Mouse (Mus musculus): ENCODE data around the gene Arl16. TPM values are rescaled to one million over a fixed set of nuclear protein-coding genes. Genes with fewer than 3 reads are reported as not detected.
A peak's percentile ranks its signal among the peaks of the same experiment; 100 is the strongest.

Arl16 gene
- polyA plus RNA-seq, 1 experiment from 2014 or later: 44.4 TPM

DNA sequence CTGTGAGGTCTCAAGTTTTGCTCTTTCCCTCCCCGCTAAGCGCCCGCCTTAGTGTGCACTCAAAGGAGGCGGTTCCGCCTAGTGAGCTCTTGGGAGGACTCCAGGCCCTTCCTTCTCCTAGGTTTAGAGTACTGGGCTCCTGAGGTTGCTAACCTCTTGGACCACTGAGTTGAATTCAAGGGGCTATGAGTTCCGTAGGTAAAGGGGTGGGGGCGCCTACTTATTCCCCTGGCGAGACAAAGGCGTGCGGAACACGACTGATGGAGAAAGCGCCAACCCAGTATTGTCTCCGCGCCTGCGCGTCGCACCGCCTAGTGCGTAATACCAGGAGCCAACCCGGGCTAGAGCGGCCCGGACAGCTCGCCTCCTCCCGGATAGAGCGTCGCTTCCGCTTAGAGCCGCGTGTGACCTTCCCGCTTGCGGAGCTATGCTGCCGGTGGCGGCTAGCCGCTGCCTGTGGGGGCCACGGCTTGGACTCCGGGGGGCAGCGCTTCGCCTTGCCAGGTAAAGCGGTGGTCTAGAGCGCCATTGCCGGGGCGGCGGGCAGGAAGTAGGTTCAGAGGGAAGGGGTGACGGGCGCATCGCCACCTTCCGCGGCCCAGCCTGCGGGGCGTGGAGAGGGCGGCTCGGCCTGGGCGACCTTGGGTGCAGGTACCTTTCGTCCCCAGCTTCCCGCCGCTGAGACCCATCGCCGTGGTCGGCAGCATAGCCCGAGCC is 17.0 kb upstream of the Arl16 start, which contains the start of gene Mrpl12:
Gene Mrpl12 (plus strand): TSS at position 349 of the 717 bp plus-strand sequence.
- H3K36me3 ChIP-seq (ENCODE audit: insufficient read depth): peaks cover 80% of the 10 kb centered on the region
- peaks cover 9% of the 10 kb centered on the region for H3K4me1 ChIP-seq (ENCODE audit: insufficient read depth)
- ATAC-seq (ENCODE audit: insufficient read depth): peak; percentile 97
- WGBS: under 1% methylated on average over 60 of the region's 60 CpGs
- peak within 1 kb of the TSS; percentile 90 for H3K4me2 ChIP-seq
- H3K9ac ChIP-seq: peak within 1 kb of the TSS; percentile 92
- no peaks in the 10 kb centered on the region for H3K27me3 ChIP-seq (ENCODE audit: insufficient read depth, low read length)
- peak within 1 kb of the TSS; percentile 99 for H3K4me3 ChIP-seq (ENCODE audit: low read depth, low read length)
- no peaks in the 10 kb centered on the region for H3K9me3 ChIP-seq (ENCODE audit: low read depth, low read length)
- TF ChIP-seq CTCF (IDR thresholded peaks at IDR 0.05; ENCODE audit: low read depth): no peak
- H3K27ac ChIP-seq (ENCODE audit: low read depth): peak within 1 kb of the TSS; percentile 88
- peak; percentile 98 for DNase-seq

DNA sequence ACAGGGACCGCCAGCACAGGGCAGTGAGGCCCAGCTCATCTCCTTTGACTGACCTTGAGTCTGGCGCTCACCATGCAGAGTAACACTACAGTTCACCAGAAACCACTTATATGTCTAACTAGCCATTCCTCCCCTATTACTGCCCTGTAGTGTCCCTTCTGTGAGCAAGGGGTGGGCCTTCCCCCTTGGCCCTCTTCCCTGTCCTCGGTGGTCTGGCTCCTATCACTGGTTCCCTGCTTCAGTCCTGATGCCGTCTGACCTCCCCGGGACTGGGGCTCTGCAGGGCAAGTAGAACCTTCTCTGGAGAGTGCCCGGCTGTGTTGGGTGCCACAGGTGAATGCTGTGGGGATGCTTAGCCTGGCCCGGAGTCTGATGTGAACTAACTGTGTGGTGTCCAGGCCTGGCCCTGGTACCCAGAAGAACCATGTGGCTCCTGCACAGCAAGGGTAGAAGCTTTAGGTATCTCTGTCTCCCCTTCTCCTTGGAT is 16.1 kb upstream of the Arl16 start:
- peak overlapping the region; percentile 99 for H3K4me3 ChIP-seq (ENCODE audit: low read depth, low read length)
- WGBS: 87% methylated on average over 7 of the region's 7 CpGs
- peaks cover 9% of the 10 kb centered on the region for H3K4me1 ChIP-seq (ENCODE audit: insufficient read depth)
- peaks cover 84% of the 10 kb centered on the region for H3K36me3 ChIP-seq (ENCODE audit: insufficient read depth)
- no peaks in the 10 kb centered on the region for H3K9me3 ChIP-seq (ENCODE audit: low read depth, low read length)
- ATAC-seq (ENCODE audit: insufficient read depth) (no peak), DNase-seq (no peak)
- H3K27ac ChIP-seq (ENCODE audit: low read depth): peak overlapping the region; percentile 88
- H3K4me2 ChIP-seq: peak overlapping the region; percentile 90
- H3K27me3 ChIP-seq (ENCODE audit: insufficient read depth, low read length): no peaks in the 10 kb centered on the region
- no peak for TF ChIP-seq CTCF (IDR thresholded peaks at IDR 0.05; ENCODE audit: low read depth)
- H3K9ac ChIP-seq: peak overlapping the region; percentile 92

DNA sequence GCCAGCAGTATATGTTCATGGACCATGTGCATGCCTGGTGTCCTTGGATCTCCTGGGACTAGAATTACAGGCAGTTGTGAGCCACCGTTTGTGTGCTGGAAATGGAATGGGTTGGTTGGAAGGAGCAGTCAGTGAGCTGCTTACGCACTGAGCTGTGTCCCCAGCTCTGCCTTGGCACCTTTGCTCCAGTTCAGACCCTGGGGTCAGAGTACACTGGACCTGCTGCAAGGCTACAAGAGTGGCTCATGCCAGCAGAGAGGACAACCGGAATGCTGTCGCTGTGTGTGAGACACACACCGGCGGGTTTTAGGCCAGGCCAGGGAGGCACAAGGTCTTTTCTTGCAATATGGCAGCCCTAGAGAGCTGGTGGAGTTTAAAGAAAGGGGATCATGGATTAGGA is 4.6 kb upstream of the Arl16 start:
- no peak for DNase-seq
- no peaks in the 10 kb centered on the region for H3K9me3 ChIP-seq (ENCODE audit: low read depth, low read length)
- no peak for TF ChIP-seq CTCF (IDR thresholded peaks at IDR 0.05; ENCODE audit: low read depth)
- no peak overlapping the region for H3K4me2 ChIP-seq
- H3K27ac ChIP-seq (ENCODE audit: low read depth): no peak overlapping the region
- no peak for ATAC-seq (ENCODE audit: insufficient read depth)
- H3K4me1 ChIP-seq (ENCODE audit: insufficient read depth): peaks cover 7% of the 10 kb centered on the region; the same call in 1 of the 2 replicates
- H3K27me3 ChIP-seq (ENCODE audit: insufficient read depth, low read length): no peaks in the 10 kb centered on the region
- H3K4me3 ChIP-seq (ENCODE audit: low read depth, low read length): no peak overlapping the region
- 94% methylated on average over 6 of the region's 6 CpGs for WGBS
- no peak overlapping the region for H3K9ac ChIP-seq
- peaks cover 68% of the 10 kb centered on the region for H3K36me3 ChIP-seq (ENCODE audit: insufficient read depth)

DNA sequence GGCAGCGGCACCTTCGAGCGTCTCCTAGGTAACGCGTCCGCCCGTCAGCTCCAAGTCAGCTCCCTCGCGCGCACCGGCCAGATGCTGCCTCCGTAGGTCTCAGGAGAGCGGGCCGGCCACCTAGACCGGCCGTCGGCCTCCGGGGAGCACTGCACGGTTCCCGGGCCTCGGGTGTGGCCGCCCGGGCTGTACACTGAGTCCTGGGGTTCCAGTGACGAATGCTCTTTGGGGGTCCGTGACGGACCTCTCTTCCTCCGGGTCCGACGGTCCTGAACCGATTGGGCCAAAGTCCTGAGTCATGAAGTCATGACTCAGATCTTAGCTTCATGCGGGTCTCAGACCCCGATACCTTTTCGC is 307 bp upstream of the Arl16 start:
- peak; percentile 69 for ATAC-seq (ENCODE audit: insufficient read depth)

DNA sequence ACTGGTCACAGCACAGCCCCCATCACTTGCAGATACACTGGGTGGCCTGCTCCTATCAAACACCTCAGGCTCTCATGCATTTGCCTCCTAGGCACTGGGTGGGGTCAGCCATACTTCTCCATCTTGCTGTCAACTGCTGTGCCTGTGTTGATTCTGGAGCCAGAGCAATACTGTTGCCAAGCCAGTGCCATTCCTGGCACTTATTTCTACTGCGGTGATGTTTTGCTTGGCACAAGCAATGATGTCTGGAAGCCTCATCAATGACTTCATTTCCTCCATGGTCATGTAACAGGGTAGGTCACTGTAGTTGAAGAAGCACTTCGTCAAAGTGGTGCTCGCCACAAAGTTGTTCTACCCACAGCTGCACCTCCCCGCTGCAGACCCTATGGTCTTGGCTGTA is 1.9 kb downstream of the Arl16 start:
- Histone ChIP-seq H3K36me3 (ENCODE audit: insufficient read depth) (peaks cover 61% of the 10 kb centered on the region), H3K9me3 (ENCODE audit: low read depth, low read length) (no peaks in the 10 kb centered on the region), H3K27ac (ENCODE audit: low read depth) (no peak overlapping the region), H3K4me3 (ENCODE audit: low read depth, low read length) (no peak overlapping the region), H3K9ac (no peak overlapping the region), H3K27me3 (ENCODE audit: insufficient read depth, low read length) (no peaks in the 10 kb centered on the region), H3K4me2 (peak overlapping the region; percentile 78), H3K4me1 (ENCODE audit: insufficient read depth) (peaks cover 10% of the 10 kb centered on the region; the same call in 1 of the 2 replicates)
- WGBS: 88% methylated on average over 4 of the region's 4 CpGs
- DNase-seq (no peak), ATAC-seq (ENCODE audit: insufficient read depth) (no peak)
- no peak for TF ChIP-seq CTCF (IDR thresholded peaks at IDR 0.05; ENCODE audit: low read depth)

More for the DNA sequence above, 307 bp upstream of the Arl16 start:
- H3K36me3 ChIP-seq (ENCODE audit: insufficient read depth): peaks cover 61% of the 10 kb centered on the region
- H3K4me1 ChIP-seq (ENCODE audit: insufficient read depth): peaks cover 10% of the 10 kb centered on the region; the same call in 1 of the 2 replicates
- H3K9me3 ChIP-seq (ENCODE audit: low read depth, low read length): no peaks in the 10 kb centered on the region
- H3K27me3 ChIP-seq (ENCODE audit: insufficient read depth, low read length): no peaks in the 10 kb centered on the region
- DNase-seq: no peak
- peak overlapping the region; percentile 78 for H3K4me2 ChIP-seq
- TF ChIP-seq CTCF (IDR thresholded peaks at IDR 0.05; ENCODE audit: low read depth): no peak
- under 1% methylated on average over 33 of the region's 33 CpGs for WGBS
- peak overlapping the region; percentile 91 for H3K4me3 ChIP-seq (ENCODE audit: low read depth, low read length)
- peak overlapping the region; percentile 42; the same call in 1 of the 2 replicates for H3K27ac ChIP-seq (ENCODE audit: low read depth)
- H3K9ac ChIP-seq: peak overlapping the region; percentile 78

DNA sequence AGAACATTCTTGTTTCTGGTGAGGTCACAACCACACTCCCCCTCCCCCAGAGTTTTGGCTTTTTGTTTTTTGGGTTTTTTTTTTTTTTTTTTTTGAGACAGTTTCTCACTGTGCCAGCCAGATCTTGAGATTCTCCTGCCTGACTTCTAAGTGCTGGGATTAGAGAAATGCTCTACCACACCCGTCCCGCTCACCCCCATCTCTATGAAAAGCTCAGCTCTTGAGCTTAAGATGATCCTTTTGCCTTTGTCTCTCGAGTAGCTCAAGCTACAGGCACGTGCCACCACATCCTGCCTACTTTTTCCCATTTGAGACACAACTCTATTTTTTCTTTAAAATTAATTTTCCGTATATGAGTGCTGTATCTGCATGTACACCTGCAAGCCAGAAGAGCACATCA is 3.0 kb downstream of the Arl16 start:
- Histone ChIP-seq H3K4me2 (no peak overlapping the region), H3K27ac (ENCODE audit: low read depth) (no peak overlapping the region), H3K4me3 (ENCODE audit: low read depth, low read length) (no peak overlapping the region), H3K4me1 (ENCODE audit: insufficient read depth) (peaks cover 10% of the 10 kb centered on the region; the same call in 1 of the 2 replicates), H3K27me3 (ENCODE audit: insufficient read depth, low read length) (no peaks in the 10 kb centered on the region), H3K36me3 (ENCODE audit: insufficient read depth) (peaks cover 60% of the 10 kb centered on the region), H3K9ac (no peak overlapping the region), H3K9me3 (ENCODE audit: low read depth, low read length) (no peaks in the 10 kb centered on the region)
- DNase-seq (no peak), ATAC-seq (ENCODE audit: insufficient read depth) (no peak)
- 84% methylated on average over 5 of the region's 5 CpGs for WGBS
- no peak for TF ChIP-seq CTCF (IDR thresholded peaks at IDR 0.05; ENCODE audit: low read depth)

DNA sequence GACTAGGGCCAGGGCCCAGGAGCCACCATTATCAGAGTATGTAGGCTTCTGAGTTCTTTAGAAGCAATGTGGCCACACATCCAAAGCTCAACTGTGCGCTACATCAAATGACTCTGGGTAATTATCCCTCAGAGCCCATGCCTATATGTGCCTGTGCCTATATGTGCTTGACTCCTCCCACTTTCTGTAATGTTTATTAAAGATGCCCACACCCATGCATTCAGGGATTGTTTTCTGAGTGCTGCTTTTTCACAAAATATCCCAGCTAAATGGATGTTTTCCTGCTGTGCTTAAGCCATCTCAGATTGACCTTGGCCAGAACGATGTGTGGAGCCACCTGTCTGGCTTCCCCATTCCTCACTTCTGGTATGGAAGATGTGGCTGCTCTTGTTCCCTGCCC is 3.9 kb downstream of the Arl16 start:
- no peak for TF ChIP-seq CTCF (IDR thresholded peaks at IDR 0.05; ENCODE audit: low read depth)
- ATAC-seq (ENCODE audit: insufficient read depth): no peak
- Histone ChIP-seq H3K27ac (ENCODE audit: low read depth) (no peak overlapping the region), H3K9ac (no peak overlapping the region), H3K9me3 (ENCODE audit: low read depth, low read length) (no peaks in the 10 kb centered on the region), H3K4me1 (ENCODE audit: insufficient read depth) (peaks cover 9% of the 10 kb centered on the region; the same call in 1 of the 2 replicates), H3K4me2 (no peak overlapping the region), H3K27me3 (ENCODE audit: insufficient read depth, low read length) (no peaks in the 10 kb centered on the region), H3K36me3 (ENCODE audit: insufficient read depth) (peaks cover 58% of the 10 kb centered on the region), H3K4me3 (ENCODE audit: low read depth, low read length) (no peak overlapping the region)
- DNase-seq: no peak
- 84% methylated on average over 2 of the region's 2 CpGs for WGBS

Measured in lung, embryonic 14.5 days (tissue).